Comparison of ENCODE assay signal across 18 mouse cellular contexts in the genomic region with DNA sequence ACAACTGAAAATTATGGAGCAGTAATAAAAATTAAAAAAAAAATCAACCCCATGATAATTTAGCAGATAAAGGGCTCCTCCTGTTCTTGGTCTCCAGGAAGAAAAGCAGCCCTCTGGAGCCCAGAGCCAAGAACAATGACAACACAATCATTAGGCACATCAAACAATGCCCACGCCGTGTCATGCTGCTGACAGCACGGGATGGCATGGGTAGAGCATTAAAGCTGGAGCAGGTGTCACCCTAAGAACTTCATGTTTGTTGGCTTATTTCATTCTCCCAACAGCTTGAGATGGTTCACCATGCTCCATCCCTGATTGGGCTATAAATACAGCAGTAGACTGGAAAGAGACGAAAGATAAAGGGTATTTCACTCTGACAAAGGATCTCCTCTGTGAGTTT.
"Had no signal": no experiment of that assay in that cellular context is flagged by ENCODE, and none has a peak within 500 bp of the region (broad histone marks: within the 10 kb centered on the region; RNA-seq: fewer than 3 reads in every experiment).

No protein-coding gene starts in this region.

- H3K27ac ChIP-seq: midbrain, embryonic 10.5 days; midbrain, embryonic 12.5 days; neural tube, embryonic 13.5 days; neural tube, embryonic 15.5 days had no signal

- ATAC-seq: midbrain, embryonic 16.5 days had no signal

- H3K27me3 ChIP-seq: midbrain, embryonic 12.5 days; neural tube, embryonic 13.5 days; neural tube, embryonic 15.5 days had no signal

- H3K4me2 ChIP-seq: lung, embryonic 14.5 days; midbrain, embryonic 12.5 days; neural tube, embryonic 13.5 days; neural tube, embryonic 15.5 days had no signal

- H3K4me3 ChIP-seq: midbrain, embryonic 10.5 days; midbrain, embryonic 12.5 days; myocyte; neural tube, embryonic 13.5 days; neural tube, embryonic 15.5 days had no signal

- DNase-seq: lung, embryonic 14.5 days; lung, postnatal 10 days; lung, postnatal 4 days; midbrain, embryonic 14.5 days; retina, postnatal 1 day; right cerebral cortex, adult 18-20 months; right cerebral cortex, postnatal 25 days; right cerebral cortex, postnatal 4 days; spleen, adult 18-20 months; thymus, adult 18-20 months; thymus, postnatal 14 days; thymus, postnatal 36 days had no signal

- H3K9ac ChIP-seq: lung, embryonic 14.5 days; midbrain, embryonic 12.5 days; neural tube, embryonic 13.5 days; neural tube, embryonic 15.5 days had no signal

- H3K4me1 ChIP-seq: midbrain, embryonic 10.5 days; midbrain, embryonic 12.5 days; neural tube, embryonic 13.5 days; neural tube, embryonic 15.5 days had no signal

- H3K9me3 ChIP-seq: midbrain, embryonic 10.5 days; midbrain, embryonic 12.5 days; neural tube, embryonic 13.5 days had no signal

- H3K36me3 ChIP-seq: midbrain, embryonic 10.5 days; midbrain, embryonic 12.5 days; neural tube, embryonic 13.5 days; neural tube, embryonic 15.5 days had no signal
